Mouse (Mus musculus): ENCODE results near the gene Fbxw11.
"Not testable (repeated sequence)": the region's sequence is repeated elsewhere in the genome, so short reads cannot be mapped to it uniquely, and the experiment has no call there.

Gene Fbxw11

DNA sequence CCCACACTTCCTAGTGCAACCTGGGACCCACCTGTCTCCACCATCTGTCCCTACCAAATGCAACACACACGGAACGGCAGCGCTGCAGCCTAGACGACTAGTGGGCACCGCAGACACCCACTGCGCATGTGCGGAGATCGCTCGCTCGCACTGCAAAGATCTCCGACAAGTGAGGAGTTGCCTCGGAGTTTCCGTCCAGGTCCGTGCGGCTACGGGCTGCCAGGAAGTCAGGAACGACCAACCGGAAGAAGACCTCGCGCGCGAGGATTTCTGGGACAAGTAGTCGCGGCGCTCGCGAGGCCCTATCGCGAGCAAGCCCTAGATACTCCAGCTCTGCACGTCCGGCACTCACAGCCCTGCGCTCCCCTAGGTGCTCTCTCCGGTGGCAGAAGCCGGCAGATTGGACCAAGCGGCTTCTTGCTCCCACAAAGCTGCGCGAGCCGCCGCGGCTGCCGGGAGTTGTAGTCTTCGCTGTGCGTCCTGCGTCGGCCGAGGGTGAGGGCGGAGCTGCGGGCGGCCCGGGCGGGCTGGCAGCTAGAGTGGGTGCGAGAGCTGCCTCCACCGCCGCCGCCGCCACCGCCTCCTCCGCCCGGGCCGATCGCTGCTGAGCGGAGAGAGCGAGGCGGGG is at the start of gene Fbxw11:
Fbxw11 (plus strand) TSS at position 476 of the 628 bp plus-strand sequence.
- DNase-seq (ENCODE audit: low spot score in 2 of 2) = peak; percentile 92

DNA sequence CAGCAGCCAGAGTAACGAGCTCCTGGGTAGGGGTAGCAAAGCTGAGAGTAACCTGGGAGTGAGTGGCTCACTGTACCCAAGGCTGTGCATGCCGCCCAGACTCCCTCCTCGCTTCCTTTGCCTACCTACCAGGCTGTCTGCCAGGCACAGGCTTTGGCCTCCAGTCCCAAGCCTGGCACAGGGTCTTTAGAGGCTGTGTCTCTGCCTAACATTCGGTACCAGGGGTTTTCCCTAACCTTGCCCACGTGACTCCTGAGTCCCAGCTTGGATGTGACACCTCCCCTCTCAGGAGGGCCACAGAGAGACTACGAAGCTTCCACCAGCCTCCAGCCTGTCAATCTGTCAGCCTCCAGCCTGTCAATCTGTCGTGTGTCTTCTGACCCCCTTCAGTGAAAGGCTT is 49.4 kb upstream of the Fbxw11 start:
- DNase-seq (ENCODE audit: low spot score in 2 of 2) = no peak

GRCm38 (mm10) chr11:32594122-32594521 is 48.4 kb upstream of the Fbxw11 start:
- DNase-seq (ENCODE audit: low spot score in 2 of 2) = no peak

DNA sequence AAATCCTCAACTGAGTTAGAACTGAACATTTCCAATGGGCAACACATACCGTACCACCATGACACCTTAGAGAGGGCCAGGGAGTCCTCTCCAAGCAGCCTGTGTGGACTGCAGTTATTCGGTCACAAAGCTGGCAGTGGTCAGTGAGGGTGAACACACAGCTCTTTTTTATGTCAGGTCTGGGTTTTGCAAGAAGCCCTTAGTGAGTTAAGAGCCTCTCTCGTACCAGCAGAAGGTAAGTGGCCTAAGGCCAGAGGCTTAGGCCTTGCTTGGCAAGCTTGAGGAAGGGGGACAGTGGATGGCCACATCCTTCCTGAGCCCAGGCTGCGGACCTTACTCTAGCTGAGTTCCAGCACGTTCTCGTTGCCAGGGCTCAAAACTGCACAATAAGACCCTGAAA is 42.2 kb upstream of the Fbxw11 start:
- no peak for DNase-seq (ENCODE audit: low spot score in 2 of 2)

- DNase-seq (ENCODE audit: low spot score in 2 of 2) = no peak
Observed at GRCm38 (mm10) chr11:32601528-32602323, 40.8 kb upstream of the Fbxw11 start.

DNA sequence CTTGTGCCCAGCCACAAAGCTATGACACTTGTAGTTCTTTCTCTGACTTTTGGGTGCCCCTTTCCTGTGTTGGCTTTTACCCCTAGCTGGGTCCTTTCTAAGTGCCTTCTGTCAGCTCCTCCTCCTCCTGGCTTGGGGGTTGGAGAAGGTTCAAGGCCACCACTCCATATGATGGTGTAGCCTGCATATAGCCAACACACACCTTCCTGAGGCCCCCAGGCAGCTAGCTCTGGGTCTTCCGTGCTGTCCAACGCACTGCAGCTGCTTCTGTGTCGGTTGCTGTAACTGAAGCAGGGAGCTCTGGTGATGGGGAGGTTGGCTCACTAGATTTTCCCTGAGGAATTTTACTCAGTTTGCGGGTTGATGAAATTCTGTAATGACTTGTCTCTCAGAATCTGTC is 37.9 kb upstream of the Fbxw11 start:
- DNase-seq (ENCODE audit: low spot score in 2 of 2) = no peak

- peak in 1 of 2 experiments; percentile 24 for DNase-seq (ENCODE audit: low spot score in 2 of 2)
Observed at GRCm38 (mm10) chr11:32605131-32605860, 37.2 kb upstream of the Fbxw11 start.

- DNase-seq (ENCODE audit: low spot score in 2 of 2) = no peak
Observed at GRCm38 (mm10) chr11:32605907-32606306, 36.6 kb upstream of the Fbxw11 start.

GRCm38 (mm10) chr11:32607319-32607718 is 35.2 kb upstream of the Fbxw11 start:
- DNase-seq (ENCODE audit: low spot score in 2 of 2) = no peak

GRCm38 (mm10) chr11:32610616-32611015 is 31.9 kb upstream of the Fbxw11 start:
- DNase-seq (ENCODE audit: low spot score in 2 of 2) = no peak

DNA sequence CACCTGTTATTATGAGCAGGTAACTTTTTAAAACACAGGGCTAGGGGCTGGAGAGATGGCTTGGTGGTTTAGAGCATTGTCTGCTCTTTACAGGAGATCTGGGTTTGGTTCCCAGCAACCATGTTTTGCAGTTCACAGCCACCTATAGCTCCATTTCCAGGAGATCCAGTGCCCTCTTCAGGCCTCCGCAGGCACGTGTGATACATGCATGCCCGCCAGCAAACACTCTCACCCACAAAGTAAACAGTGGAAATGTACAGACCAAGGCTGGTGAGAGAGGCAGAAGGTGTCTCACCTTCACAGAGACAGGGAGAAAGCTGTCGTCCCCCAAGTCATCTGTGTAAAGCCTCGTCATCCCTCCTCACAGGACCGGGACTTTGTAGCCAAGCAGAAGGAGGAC is 30.2 kb upstream of the Fbxw11 start:
- no peak for DNase-seq (ENCODE audit: low spot score in 2 of 2)

DNA sequence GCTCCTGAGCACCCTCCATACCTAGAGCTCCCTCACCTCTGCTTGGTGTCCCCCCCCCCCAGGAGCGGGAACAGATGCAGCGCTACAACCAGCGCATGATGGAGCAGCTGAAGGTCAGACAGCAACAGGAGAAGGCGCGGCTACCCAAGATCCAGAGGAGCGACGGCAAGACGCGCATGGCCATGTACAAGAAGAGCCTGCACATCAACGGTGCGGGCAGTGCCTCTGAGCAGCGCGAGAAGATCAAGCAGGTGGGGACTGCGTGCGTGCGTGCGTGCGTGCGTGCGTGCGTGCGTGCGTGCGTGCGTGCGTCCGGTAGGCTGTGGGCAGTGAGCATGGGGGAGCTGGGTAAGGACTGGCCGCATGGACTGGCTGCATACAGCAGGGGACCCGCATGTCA is 28.1 kb upstream of the Fbxw11 start:
- DNase-seq (ENCODE audit: low spot score in 2 of 2) = no peak

DNA sequence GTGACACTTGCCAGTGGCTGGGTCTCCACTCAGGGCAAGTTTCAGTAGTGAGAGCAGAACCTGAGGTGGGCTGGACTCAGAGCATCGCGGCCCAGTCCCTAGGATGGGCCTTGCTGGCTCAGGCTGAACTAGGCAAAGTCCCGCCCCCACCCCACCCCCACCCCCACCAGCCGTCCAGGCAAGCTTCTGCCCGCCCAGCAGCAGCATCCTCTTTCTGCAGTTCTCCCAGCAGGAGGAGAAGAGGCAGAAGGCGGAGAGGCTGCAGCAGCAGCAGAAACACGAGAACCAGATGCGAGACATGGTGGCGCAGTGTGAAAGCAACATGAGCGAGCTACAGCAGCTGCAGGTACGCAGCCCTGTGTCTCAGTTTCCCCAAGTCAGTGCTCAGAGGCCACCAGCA is 27.0 kb upstream of the Fbxw11 start:
- no peak for DNase-seq (ENCODE audit: low spot score in 2 of 2)

DNA sequence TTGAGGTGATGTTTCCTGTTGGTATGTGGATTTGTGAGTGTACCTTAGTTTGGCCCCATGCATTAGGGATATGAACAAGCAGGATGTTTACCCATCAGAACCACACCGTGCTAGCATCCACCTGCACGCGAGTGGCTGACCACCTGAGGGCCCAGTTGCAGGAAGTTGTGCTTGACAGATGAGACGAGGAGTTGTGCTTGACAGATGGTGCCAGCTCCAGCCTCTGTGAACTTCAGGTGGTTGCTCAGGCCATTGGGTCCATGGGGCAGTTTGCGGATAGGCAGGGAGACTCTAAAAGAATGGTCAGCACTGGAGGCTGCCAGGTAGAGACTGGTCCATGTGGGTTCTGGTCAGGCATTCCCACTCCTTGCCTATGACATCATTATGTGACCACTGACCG is 26.4 kb upstream of the Fbxw11 start:
- no peak for DNase-seq (ENCODE audit: low spot score in 2 of 2)

DNA sequence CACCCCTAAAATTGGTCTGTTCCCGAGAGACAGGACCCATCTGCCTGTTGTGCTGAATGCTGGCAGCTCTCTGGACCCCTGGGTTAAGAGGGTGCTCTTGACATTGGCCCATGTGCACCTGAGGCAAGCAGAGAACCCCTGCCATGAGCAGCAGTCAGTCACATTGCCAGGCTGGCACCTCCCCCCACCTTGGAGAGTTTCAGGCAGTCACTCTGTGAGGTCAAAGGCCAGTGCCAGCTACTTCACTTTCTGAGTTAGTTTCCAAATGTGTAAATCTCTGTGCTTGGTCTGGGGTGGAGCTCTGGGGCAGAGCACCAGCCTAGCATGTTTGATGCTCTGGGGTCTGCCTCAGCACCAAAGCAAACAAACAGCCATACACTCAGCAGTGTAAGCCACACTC is 24.5 kb upstream of the Fbxw11 start:
- DNase-seq (ENCODE audit: low spot score in 2 of 2) = no peak

GRCm38 (mm10) chr11:32618641-32619040 is 23.9 kb upstream of the Fbxw11 start:
- DNase-seq (ENCODE audit: low spot score in 2 of 2) = not testable (repeated sequence)

DNA sequence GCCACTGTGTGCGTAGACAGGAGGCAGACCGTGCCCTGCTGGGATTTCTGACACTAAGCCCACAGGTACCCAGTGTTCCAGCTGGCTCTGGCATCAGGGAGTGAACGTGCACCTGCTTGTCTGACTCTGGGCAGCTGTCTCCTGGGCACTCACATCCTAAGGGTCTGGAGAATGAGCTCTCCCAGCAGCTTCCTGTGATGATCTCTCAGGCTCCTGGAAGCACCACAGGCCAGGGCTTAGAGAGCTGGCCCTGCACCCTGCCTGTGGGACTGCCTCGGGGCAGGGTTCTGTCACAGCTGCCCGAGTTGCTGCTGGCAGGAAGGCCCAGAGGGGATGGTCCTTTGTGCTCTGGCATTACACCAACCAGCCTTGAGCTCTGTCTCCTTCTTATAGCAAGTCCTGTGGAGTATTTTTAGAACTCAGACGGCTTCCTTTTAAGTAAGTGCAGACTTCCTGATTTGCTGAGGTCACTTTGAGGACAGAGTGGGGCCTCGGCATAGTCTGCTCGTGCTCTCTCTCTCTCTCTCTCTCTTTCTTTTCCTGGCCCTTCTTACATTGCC is 23.2 kb upstream of the Fbxw11 start:
- no peak for DNase-seq (ENCODE audit: low spot score in 2 of 2)

DNA sequence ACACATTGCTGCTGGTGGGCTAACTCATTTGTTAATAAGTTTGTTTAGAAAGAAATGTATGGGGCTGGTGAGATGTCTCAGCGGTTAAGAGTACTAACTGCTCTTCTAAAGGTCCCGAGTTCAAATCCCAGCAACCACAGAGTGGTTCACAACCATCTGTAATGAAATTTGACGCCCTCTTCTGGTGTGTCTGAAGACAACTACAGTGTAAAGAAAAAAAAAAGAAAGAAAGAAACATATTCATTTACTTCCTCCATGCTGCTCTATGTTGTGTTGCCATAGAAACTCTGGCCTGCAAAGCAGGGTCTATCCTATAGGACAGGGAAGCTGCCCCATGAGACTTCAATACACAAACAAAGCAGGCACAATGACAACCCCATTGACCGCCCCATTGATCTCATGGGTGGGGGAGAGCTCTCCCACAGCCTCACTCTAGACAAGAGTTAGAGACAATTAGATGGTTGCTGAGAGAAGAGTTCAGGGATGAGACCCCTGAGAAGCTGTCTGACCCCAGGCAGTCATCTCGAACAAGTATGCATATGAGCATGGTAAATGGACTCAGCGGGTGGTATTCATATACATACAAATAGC is 22.6 kb upstream of the Fbxw11 start:
- no peak for DNase-seq (ENCODE audit: low spot score in 2 of 2)

- no peak for DNase-seq (ENCODE audit: low spot score in 2 of 2)
Observed at GRCm38 (mm10) chr11:32621831-32622478, 20.6 kb upstream of the Fbxw11 start.

DNA sequence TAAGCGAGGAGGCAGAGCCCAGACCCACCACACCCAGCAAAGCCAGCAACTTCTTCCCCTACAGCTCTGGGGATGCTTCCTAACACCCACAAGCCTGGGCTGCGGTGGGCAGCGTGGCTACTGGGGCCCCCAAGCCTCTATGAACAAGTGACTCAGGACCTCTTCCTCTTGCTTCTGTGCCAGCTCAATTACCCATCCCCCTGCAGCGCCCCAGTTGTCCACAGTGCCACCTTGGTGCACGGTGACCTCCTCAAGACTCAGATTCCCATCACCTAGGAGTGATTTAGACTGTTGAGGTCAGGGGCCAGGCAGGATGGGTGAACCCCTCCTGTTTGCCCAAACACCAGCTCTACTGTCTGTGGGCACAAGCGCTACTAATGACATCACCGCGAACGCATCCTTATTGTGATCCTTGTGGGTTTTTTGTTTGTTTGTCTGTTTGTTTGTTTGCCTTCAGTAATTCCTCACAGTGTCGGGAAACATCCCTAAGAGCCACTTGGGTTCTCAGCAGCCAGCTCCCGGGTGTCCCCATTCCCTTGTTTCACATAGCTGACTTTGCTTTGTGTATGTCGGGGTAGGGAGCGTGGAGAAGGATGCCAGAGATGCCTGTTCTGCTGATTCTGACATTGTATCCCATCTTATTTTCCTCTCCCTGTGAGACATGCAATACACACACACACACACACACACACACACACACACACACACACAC is 19.9 kb upstream of the Fbxw11 start:
- DNase-seq (ENCODE audit: low spot score in 2 of 2) = no peak

DNA sequence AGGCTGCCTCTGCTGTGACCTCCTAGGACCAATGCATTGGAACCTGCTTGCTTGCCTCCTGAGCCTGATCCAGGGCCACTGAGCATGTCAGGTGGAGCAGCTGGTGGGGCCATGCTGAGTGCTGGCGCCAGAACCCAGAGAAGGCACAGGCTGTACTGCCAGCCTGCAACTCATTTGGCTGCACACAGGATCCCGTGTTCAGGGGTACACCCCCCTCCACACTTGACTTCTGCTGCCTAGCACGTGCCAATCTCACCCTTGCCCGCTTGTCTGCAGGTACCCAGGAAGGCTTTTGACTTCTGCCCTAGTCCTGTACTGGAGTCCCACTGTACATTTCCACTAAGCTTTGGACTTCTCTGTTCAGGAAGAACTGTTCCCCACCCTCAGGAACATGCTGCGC is 19.3 kb upstream of the Fbxw11 start:
- no peak for DNase-seq (ENCODE audit: low spot score in 2 of 2)
